Mouse (Mus musculus): ENCODE data around the gene Col4a2. TPM values are rescaled to one million over a fixed set of nuclear protein-coding genes. Genes with fewer than 3 reads are reported as not detected.

Gene Col4a2
- polyA plus RNA-seq, 1 experiment, result 8.4 TPM

DNA sequence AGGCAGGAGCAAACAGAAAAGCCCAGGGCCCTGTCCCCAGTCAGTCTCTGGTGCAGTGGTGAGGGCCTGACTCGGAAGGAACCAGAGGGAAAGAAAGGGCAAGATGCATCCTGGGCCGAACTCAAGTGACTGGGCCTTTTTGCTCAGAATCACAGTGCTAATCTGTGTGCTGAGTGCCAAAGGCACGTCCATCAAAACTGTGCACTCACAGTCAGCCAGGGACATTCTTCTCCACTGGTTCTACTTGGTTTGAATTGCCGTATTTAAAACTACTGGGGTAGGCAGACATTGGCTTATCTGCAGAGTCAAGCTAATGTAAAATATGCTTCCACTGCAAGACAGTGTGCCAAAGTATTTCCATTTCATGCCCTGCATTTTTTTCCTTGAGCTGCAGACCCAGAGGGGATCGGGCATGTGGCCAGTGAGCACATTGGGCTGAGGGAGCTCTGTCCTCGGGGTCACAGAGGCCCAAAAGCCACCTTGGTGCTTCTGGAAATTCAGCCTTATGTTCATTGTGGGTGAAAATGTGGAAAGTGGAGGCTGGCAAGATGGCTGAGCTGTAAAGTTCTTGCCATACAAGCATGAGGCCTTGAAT lies 12.3 kb downstream of the Col4a2 start:
- no peak overlapping the region for H3K4me3 ChIP-seq (ENCODE audit: control insufficient read depth, low read depth, low read length)
- TF ChIP-seq CTCF (IDR thresholded peaks at IDR 0.05; ENCODE audit: control insufficient read depth, insufficient read depth, insufficient replicate concordance, low read depth, low read length) (no peak), POLR2A (IDR thresholded peaks at IDR 0.05; ENCODE audit: control insufficient read depth, low read depth, low read length) (no peak)
- H3K27me3 ChIP-seq (ENCODE audit: control insufficient read depth, insufficient read depth, low read length), result no peaks in the 10 kb centered on the region
- no peak overlapping the region for H3K27ac ChIP-seq (ENCODE audit: control insufficient read depth, insufficient read depth, low read depth, low read length)
- no peaks in the 10 kb centered on the region for H3K36me3 ChIP-seq (ENCODE audit: control insufficient read depth, insufficient read depth, low read length)
- no peaks in the 10 kb centered on the region for H3K4me1 ChIP-seq (ENCODE audit: control insufficient read depth, insufficient read depth, low read length)

DNA sequence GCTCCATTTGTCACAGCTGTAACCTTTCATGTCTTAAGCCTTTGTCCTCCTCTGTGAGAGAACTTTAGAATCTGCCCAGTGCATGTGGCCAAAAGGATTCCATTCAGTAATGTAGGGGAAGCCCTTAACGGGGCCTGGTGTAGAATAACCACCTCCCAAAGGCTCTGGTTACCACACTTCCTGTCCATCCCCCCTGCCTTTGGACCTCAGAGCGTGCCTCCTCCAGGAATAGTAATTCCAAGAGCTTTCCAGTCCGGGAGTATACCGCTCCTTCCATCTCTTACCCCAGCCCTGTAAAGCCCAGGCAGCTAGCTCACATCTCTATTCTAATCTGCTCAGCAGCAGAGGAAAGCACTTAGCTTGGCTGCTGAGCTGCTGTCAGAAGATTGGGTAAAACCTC lies 14.7 kb downstream of the Col4a2 start:
- Histone ChIP-seq H3K27ac (ENCODE audit: control insufficient read depth, insufficient read depth, low read depth, low read length) (no peak overlapping the region), H3K27me3 (ENCODE audit: control insufficient read depth, insufficient read depth, low read length) (no peaks in the 10 kb centered on the region), H3K4me3 (ENCODE audit: control insufficient read depth, low read depth, low read length) (no peak overlapping the region), H3K36me3 (ENCODE audit: control insufficient read depth, insufficient read depth, low read length) (no peaks in the 10 kb centered on the region), H3K4me1 (ENCODE audit: control insufficient read depth, insufficient read depth, low read length) (no peaks in the 10 kb centered on the region)
- TF ChIP-seq POLR2A (IDR thresholded peaks at IDR 0.05; ENCODE audit: control insufficient read depth, low read depth, low read length), result no peak
- TF ChIP-seq CTCF (IDR thresholded peaks at IDR 0.05; ENCODE audit: control insufficient read depth, insufficient read depth, insufficient replicate concordance, low read depth, low read length), result no peak

DNA sequence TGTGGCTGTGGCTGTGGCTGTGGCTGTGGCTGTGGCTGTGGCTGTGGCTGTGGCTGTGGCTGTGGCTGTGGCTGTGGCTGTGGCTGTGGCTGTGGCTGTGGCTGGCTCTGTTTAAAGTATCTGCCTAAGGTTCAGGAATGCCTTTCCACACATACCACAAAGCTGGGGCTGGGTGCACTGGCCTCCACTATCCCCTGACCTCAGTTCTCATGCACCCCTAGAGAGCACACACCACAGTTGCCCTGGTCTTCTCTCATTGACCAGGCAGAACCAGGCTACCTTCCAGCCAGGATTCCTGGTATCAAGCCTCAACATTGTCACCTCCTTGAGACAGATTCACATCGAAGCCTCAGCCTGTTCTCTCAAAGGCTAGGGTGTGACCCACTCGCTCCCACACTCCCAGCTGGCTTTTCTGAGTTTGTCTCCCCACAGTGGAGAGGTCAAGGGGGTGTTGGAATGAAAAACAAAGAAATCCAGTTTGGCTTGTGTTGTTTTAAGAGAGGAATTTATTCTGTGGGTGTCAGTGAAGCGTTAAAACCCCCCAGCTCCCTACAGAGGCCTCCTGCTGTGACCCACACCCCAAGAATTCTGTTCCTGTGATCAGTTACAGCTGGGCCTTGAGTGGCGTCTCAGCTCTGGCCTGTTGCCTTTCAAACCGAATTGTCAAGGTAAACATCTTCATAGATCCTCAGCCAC lies 15.3 kb downstream of the Col4a2 start:
- H3K36me3 ChIP-seq (ENCODE audit: control insufficient read depth, insufficient read depth, low read length), result no peaks in the 10 kb centered on the region
- TF ChIP-seq CTCF (IDR thresholded peaks at IDR 0.05; ENCODE audit: control insufficient read depth, insufficient read depth, insufficient replicate concordance, low read depth, low read length), result no peak
- no peak for TF ChIP-seq POLR2A (IDR thresholded peaks at IDR 0.05; ENCODE audit: control insufficient read depth, low read depth, low read length)
- no peaks in the 10 kb centered on the region for H3K27me3 ChIP-seq (ENCODE audit: control insufficient read depth, insufficient read depth, low read length)
- no peak overlapping the region for H3K27ac ChIP-seq (ENCODE audit: control insufficient read depth, insufficient read depth, low read depth, low read length)
- H3K4me3 ChIP-seq (ENCODE audit: control insufficient read depth, low read depth, low read length), result no peak overlapping the region
- H3K4me1 ChIP-seq (ENCODE audit: control insufficient read depth, insufficient read depth, low read length), result no peaks in the 10 kb centered on the region

DNA sequence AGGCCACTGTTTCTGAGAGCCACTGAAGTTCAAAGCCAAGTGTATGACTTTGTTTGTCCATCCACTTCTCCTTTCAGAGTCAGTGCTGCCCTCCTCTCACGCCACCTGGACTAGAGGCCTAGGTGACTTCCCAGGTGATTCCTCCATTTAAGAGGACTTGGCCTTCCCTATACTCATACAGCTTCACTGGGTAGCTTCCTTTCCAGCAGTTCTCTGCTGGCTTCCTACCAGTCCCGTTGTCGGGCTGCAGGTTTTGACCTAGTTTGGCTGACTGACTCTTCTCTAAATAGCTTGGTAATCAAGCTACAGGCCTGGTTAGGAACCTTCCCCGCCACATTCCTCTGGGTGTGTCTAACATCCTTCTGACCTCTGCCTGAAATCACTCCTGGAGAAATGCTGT lies 19.0 kb downstream of the Col4a2 start:
- Histone ChIP-seq H3K36me3 (ENCODE audit: control insufficient read depth, insufficient read depth, low read length) (no peaks in the 10 kb centered on the region), H3K4me3 (ENCODE audit: control insufficient read depth, low read depth, low read length) (no peak overlapping the region), H3K4me1 (ENCODE audit: control insufficient read depth, insufficient read depth, low read length) (no peaks in the 10 kb centered on the region; the same call in 1 of the 2 replicates), H3K27ac (ENCODE audit: control insufficient read depth, insufficient read depth, low read depth, low read length) (no peak overlapping the region), H3K27me3 (ENCODE audit: control insufficient read depth, insufficient read depth, low read length) (no peaks in the 10 kb centered on the region)
- no peak for TF ChIP-seq CTCF (IDR thresholded peaks at IDR 0.05; ENCODE audit: control insufficient read depth, insufficient read depth, insufficient replicate concordance, low read depth, low read length)

DNA sequence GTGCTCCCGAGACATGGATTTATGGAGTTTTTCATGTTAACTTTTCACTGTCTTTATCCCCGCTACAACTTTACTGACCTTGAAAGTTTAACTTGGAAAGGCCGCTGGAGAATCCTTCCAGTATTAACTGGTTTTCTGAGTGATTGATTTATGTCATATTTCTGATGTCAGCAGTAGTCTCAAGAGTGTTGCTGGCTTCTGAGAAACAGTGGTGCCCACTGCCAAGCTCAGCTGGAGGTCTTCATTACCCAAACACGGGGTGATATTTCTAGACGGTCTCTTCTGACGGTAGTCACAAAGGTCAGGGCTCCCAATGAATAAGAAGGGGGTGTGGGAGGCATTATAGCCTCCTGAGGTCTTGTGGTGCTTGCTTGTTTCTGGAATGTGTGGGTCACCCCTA lies 21.1 kb downstream of the Col4a2 start:
- no peak overlapping the region for H3K4me3 ChIP-seq (ENCODE audit: control insufficient read depth, low read depth, low read length)
- H3K4me1 ChIP-seq (ENCODE audit: control insufficient read depth, insufficient read depth, low read length), result no peaks in the 10 kb centered on the region; the same call in 1 of the 2 replicates
- no peaks in the 10 kb centered on the region for H3K27me3 ChIP-seq (ENCODE audit: control insufficient read depth, insufficient read depth, low read length)
- H3K36me3 ChIP-seq (ENCODE audit: control insufficient read depth, insufficient read depth, low read length), result no peaks in the 10 kb centered on the region
- H3K27ac ChIP-seq (ENCODE audit: control insufficient read depth, insufficient read depth, low read depth, low read length), result no peak overlapping the region
- TF ChIP-seq CTCF (IDR thresholded peaks at IDR 0.05; ENCODE audit: control insufficient read depth, insufficient read depth, insufficient replicate concordance, low read depth, low read length) (no peak), POLR2A (IDR thresholded peaks at IDR 0.05; ENCODE audit: control insufficient read depth, low read depth, low read length) (no peak)

DNA sequence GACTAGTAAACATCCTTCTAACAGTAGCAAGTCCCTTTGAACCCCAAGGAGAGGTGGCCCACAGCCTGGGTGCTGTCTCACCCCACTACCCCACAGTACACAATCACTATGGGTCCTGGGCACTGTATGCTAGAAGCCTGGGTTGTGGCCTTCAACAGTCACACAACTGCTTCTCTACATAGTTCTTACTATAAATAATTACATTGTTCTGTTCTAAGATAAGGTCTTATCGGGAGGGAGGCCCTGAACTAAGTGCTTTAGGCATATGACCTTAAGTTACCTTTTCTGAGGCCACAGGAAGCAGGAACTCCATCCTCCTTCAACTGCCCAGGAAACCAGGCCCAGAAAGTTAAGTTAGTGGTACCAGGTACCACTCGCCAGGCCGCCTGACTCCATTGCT lies 21.9 kb downstream of the Col4a2 start:
- Histone ChIP-seq H3K4me1 (ENCODE audit: control insufficient read depth, insufficient read depth, low read length) (no peaks in the 10 kb centered on the region; the same call in 1 of the 2 replicates), H3K27ac (ENCODE audit: control insufficient read depth, insufficient read depth, low read depth, low read length) (no peak overlapping the region), H3K27me3 (ENCODE audit: control insufficient read depth, insufficient read depth, low read length) (no peaks in the 10 kb centered on the region), H3K4me3 (ENCODE audit: control insufficient read depth, low read depth, low read length) (no peak overlapping the region), H3K36me3 (ENCODE audit: control insufficient read depth, insufficient read depth, low read length) (no peaks in the 10 kb centered on the region)
- TF ChIP-seq CTCF (IDR thresholded peaks at IDR 0.05; ENCODE audit: control insufficient read depth, insufficient read depth, insufficient replicate concordance, low read depth, low read length) (no peak), POLR2A (IDR thresholded peaks at IDR 0.05; ENCODE audit: control insufficient read depth, low read depth, low read length) (no peak)

DNA sequence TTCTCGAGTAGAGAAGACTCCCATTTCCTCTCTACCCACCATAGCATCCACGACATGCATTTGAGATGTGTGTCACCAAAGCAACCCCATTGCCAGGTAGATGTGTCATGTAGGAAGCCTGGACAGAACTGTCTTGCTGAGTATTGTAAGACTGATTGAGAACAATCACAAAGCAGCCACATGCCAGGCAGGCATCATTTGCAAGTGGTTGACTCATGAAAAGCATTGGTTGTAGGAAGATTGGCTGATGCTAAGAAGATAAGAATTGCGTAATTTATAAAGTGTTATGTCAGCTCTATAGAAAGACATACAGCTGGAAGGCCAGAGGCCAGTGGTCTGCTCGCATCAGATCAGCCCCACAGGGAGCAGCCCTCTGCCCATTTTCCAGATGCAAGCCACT lies 22.6 kb downstream of the Col4a2 start:
- TF ChIP-seq POLR2A (IDR thresholded peaks at IDR 0.05; ENCODE audit: control insufficient read depth, low read depth, low read length) (no peak), CTCF (IDR thresholded peaks at IDR 0.05; ENCODE audit: control insufficient read depth, insufficient read depth, insufficient replicate concordance, low read depth, low read length) (no peak)
- H3K27me3 ChIP-seq (ENCODE audit: control insufficient read depth, insufficient read depth, low read length), result no peaks in the 10 kb centered on the region
- no peak overlapping the region for H3K27ac ChIP-seq (ENCODE audit: control insufficient read depth, insufficient read depth, low read depth, low read length)
- H3K36me3 ChIP-seq (ENCODE audit: control insufficient read depth, insufficient read depth, low read length), result no peaks in the 10 kb centered on the region
- H3K4me1 ChIP-seq (ENCODE audit: control insufficient read depth, insufficient read depth, low read length), result no peaks in the 10 kb centered on the region; the same call in 1 of the 2 replicates
- no peak overlapping the region for H3K4me3 ChIP-seq (ENCODE audit: control insufficient read depth, low read depth, low read length)
